Mouse (Mus musculus): ENCODE measurements at regions not wholly inside any gene's neighbourhood (a gene's known extent, or its start where the extent isn't known, plus 50 kb on each side); places are given as distances from the start of the nearest gene placed in this dataset.

DNA sequence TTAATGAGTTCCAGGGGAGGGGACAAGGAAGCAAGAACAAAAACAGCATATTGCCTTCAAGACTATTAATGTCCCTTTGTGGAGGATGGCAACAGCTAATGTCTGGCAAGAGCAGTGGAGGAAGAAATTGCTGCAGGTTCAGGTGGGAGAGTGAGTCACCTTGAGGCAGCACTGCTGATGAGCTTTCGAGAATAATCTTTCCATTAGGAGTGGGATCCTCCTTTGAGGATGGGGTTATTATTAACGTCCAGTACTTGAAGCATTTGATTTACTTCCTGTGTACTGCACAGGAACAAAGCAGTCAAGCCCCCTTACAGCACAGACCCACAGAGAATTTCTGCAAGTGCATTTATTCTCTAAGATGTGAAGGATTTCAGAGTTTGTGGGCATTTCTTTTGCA lies 671.2 kb upstream of the Stxbp6 start:
- 70% methylated on average over 2 of the region's 2 CpGs for WGBS

DNA sequence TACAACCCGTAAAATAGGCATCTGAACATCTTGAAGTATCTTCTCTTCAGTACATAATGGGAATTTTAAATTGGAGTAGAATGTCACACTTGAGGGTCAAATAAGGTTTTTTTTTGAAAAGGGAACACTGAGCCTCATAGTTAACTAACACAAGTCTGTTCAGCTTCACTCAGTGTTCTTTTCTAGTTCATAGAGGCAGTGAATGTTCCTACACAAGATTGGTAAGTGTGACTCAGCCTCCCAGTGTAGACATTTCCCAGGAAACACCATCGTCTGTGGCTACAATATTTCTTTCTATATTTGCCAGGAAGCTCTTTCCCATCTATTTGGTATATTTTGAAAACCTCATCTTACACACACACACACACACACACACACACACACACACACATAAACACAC lies 670.1 kb upstream of the Stxbp6 start:
- no peak overlapping the region for H3K4me3 ChIP-seq
- no peaks in the 10 kb centered on the region for H3K4me1 ChIP-seq
- no peaks in the 10 kb centered on the region for H3K36me3 ChIP-seq
- no peaks in the 10 kb centered on the region for H3K9me3 ChIP-seq (replicated peaks)
- 88% methylated on average over 2 of the region's 2 CpGs for WGBS
- DNase-seq (ENCODE audit: low spot score), result no peak
- no peaks in the 10 kb centered on the region for H3K27me3 ChIP-seq (ENCODE audit: low read depth, poor library complexity, severe bottlenecking)
- no peak overlapping the region for H3K27ac ChIP-seq (replicated peaks)

More for the DNA sequence above, 671.2 kb upstream of the Stxbp6 start:
- no peaks in the 10 kb centered on the region for H3K36me3 ChIP-seq
- H3K27me3 ChIP-seq (ENCODE audit: low read depth, poor library complexity, severe bottlenecking), result no peaks in the 10 kb centered on the region
- DNase-seq (ENCODE audit: low spot score), result no peak
- H3K27ac ChIP-seq (replicated peaks), result no peak overlapping the region
- H3K4me3 ChIP-seq, result no peak overlapping the region
- H3K4me1 ChIP-seq, result no peaks in the 10 kb centered on the region
- H3K9me3 ChIP-seq (replicated peaks), result no peaks in the 10 kb centered on the region

GRCm38 (mm10) chr12:45733661-45734060 lies 659.2 kb upstream of the Stxbp6 start:
- WGBS, result 80% methylated on average over 4 of the region's 4 CpGs
- Histone ChIP-seq H3K9me3 (replicated peaks) (no peaks in the 10 kb centered on the region), H3K4me1 (no peaks in the 10 kb centered on the region), H3K27ac (replicated peaks) (no peak overlapping the region), H3K4me3 (no peak overlapping the region), H3K36me3 (no peaks in the 10 kb centered on the region), H3K27me3 (ENCODE audit: low read depth, poor library complexity, severe bottlenecking) (no peaks in the 10 kb centered on the region)
- no peak for DNase-seq (ENCODE audit: low spot score)

DNA sequence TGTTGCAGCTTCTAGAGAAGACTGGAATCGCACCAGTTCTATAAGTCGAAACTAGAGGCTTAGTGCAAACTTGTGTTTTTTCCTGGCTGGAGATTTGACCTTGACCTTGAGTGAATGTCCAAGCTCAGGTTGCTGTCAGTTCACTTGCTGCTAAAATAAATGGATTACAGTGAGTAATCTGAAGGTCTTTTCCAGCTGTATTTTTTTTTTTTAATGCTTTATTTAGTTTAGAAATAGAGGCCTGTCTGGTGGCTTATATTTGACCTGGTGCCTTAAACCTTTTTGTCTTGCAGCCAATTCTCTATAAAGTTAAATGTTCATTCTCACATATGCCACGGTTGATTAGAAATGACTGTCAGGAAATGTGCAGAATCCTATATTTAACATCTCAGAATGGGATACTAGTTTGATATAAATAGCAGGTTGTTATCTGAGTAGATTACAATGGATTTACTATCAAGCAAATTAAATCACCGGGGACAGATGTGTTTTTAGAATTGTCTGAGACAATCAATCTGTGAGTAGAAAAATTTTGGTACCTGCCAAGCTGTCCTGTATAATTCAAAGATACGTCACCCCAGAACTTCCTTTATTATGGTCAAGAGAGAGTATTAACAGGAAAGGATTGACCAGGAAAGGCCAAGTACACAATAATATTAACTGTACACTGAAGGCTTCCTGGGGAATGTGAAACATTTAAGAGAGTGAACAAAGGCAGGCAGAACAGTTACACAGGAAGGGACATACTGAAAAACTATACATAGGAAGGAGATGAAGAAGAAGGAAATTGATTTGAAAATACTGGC lies 650.3 kb upstream of the Stxbp6 start:
- H3K9me3 ChIP-seq (replicated peaks), result no peaks in the 10 kb centered on the region
- no peaks in the 10 kb centered on the region for H3K27me3 ChIP-seq (ENCODE audit: low read depth, poor library complexity, severe bottlenecking)
- H3K4me3 ChIP-seq, result no peak overlapping the region
- no peak overlapping the region for H3K27ac ChIP-seq (replicated peaks)
- H3K36me3 ChIP-seq, result no peaks in the 10 kb centered on the region
- no peaks in the 10 kb centered on the region for H3K4me1 ChIP-seq
- 88% methylated on average over 5 of the region's 5 CpGs for WGBS
- no peak for DNase-seq (ENCODE audit: low spot score)

DNA sequence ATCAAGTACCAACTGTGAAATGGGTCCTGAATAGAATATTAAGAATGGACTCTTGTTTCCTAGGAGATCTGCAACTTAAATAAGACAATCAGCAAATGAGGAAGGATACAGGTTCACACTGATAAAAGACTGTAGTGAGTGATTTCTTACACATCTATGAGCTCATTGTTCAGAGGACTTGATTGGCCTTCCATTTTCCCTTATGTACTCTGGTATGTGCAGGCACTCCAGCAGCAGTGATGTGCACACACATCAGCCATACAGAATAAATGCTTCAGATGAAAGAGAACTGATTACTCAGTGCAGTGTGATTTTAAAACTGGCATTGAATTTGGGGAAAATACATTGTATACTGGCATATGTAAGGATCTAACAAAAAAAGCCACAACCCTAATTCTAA lies 636.8 kb upstream of the Stxbp6 start:
- DNase-seq (ENCODE audit: low spot score), result no peak
- Histone ChIP-seq H3K27me3 (ENCODE audit: low read depth, poor library complexity, severe bottlenecking) (no peaks in the 10 kb centered on the region), H3K4me3 (no peak overlapping the region), H3K4me1 (no peaks in the 10 kb centered on the region), H3K36me3 (no peaks in the 10 kb centered on the region), H3K27ac (replicated peaks) (no peak overlapping the region), H3K9me3 (replicated peaks) (no peaks in the 10 kb centered on the region)

GRCm38 (mm10) chr12:45710766-45711165 lies 636.3 kb upstream of the Stxbp6 start:
- no peak overlapping the region for H3K27ac ChIP-seq (replicated peaks)
- H3K36me3 ChIP-seq, result no peaks in the 10 kb centered on the region
- WGBS, result 84% methylated on average over 1 of the region's 1 CpGs
- no peak overlapping the region for H3K4me3 ChIP-seq
- H3K4me1 ChIP-seq, result no peaks in the 10 kb centered on the region
- H3K27me3 ChIP-seq (ENCODE audit: low read depth, poor library complexity, severe bottlenecking), result no peaks in the 10 kb centered on the region
- no peaks in the 10 kb centered on the region for H3K9me3 ChIP-seq (replicated peaks)
- no peak for DNase-seq (ENCODE audit: low spot score)

- no peak overlapping the region for H3K27ac ChIP-seq (replicated peaks)
- DNase-seq (ENCODE audit: low spot score), result no peak
- H3K27me3 ChIP-seq (ENCODE audit: low read depth, poor library complexity, severe bottlenecking), result no peaks in the 10 kb centered on the region
- H3K9me3 ChIP-seq (replicated peaks), result no peaks in the 10 kb centered on the region
- no peaks in the 10 kb centered on the region for H3K4me1 ChIP-seq
- WGBS, result 91% methylated on average over 1 of the region's 1 CpGs
- H3K4me3 ChIP-seq, result no peak overlapping the region
- no peaks in the 10 kb centered on the region for H3K36me3 ChIP-seq
Observed at GRCm38 (mm10) chr12:45689291-45689690, 614.8 kb upstream of the Stxbp6 start.

DNA sequence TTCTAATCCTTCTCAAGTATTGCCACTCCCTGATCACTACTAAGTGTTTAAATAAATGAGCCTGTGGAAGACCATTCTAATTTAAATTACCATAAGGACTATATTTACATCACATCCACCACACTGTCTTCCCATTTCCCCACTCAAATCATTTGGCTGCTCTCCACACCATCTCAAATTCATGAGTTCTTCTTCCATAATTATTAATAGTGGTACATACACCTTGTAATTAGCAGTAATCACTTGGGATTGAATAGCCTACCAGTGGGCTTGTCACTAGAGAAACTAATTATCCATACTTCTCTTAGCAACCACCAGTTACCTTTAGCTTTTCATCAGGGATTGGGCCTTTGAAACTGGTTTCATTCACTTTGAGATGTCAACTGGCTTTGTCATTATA lies 612.3 kb upstream of the Stxbp6 start:
- H3K9me3 ChIP-seq (replicated peaks), result no peaks in the 10 kb centered on the region
- H3K4me1 ChIP-seq, result no peaks in the 10 kb centered on the region; the same call in 1 of the 2 replicates
- DNase-seq (ENCODE audit: low spot score), result no peak
- H3K4me3 ChIP-seq, result no peak overlapping the region
- H3K27ac ChIP-seq (replicated peaks), result no peak overlapping the region
- no peaks in the 10 kb centered on the region for H3K36me3 ChIP-seq
- H3K27me3 ChIP-seq (ENCODE audit: low read depth, poor library complexity, severe bottlenecking), result no peaks in the 10 kb centered on the region

- DNase-seq (ENCODE audit: low spot score), result no peak
- H3K36me3 ChIP-seq, result no peaks in the 10 kb centered on the region
- peaks cover 8% of the 10 kb centered on the region; the same call in 1 of the 2 replicates for H3K4me1 ChIP-seq
- H3K27ac ChIP-seq (replicated peaks), result no peak overlapping the region
- H3K27me3 ChIP-seq (ENCODE audit: low read depth, poor library complexity, severe bottlenecking), result no peaks in the 10 kb centered on the region
- no peak overlapping the region for H3K4me3 ChIP-seq
- no peaks in the 10 kb centered on the region for H3K9me3 ChIP-seq (replicated peaks)
- 65% methylated on average over 3 of the region's 3 CpGs for WGBS
Observed at GRCm38 (mm10) chr12:45672361-45672760, 597.9 kb upstream of the Stxbp6 start.

DNA sequence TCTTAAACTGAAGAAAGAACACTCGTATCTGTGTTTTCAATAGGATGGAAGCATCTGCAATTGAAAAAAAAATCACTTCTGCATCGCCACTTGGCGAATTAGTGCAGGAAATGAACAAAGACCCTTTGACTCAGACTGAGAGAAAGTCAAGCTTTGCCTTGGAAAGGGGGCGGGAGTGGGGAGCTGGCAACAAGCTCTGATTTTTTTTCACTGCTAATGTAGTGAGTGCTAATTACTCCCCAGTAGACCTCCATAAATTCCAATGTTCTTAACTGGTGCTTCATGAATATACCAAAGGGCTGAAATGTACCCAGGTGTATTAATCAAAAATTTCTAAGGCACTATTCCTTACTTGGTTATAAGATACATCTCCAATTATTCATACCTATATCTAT lies 597.0 kb upstream of the Stxbp6 start:
- Histone ChIP-seq H3K27ac (replicated peaks) (no peak overlapping the region), H3K4me1 (peaks cover 8% of the 10 kb centered on the region; the same call in 1 of the 2 replicates), H3K36me3 (no peaks in the 10 kb centered on the region), H3K4me3 (no peak overlapping the region), H3K9me3 (replicated peaks) (no peaks in the 10 kb centered on the region), H3K27me3 (ENCODE audit: low read depth, poor library complexity, severe bottlenecking) (no peaks in the 10 kb centered on the region)
- DNase-seq (ENCODE audit: low spot score), result no peak
- 70% methylated on average over 4 of the region's 4 CpGs for WGBS

GRCm38 (mm10) chr12:45670874-45671553 lies 596.5 kb upstream of the Stxbp6 start:
- no peak for DNase-seq (ENCODE audit: low spot score)
- H3K9me3 ChIP-seq (replicated peaks), result no peaks in the 10 kb centered on the region
- no peak overlapping the region for H3K4me3 ChIP-seq
- H3K4me1 ChIP-seq, result peaks cover 8% of the 10 kb centered on the region; the same call in 1 of the 2 replicates
- no peaks in the 10 kb centered on the region for H3K36me3 ChIP-seq
- H3K27me3 ChIP-seq (ENCODE audit: low read depth, poor library complexity, severe bottlenecking), result no peaks in the 10 kb centered on the region
- 0 out of 2 replicates have a peak overlapping the region, but pooled peaks have one; percentile 20 for H3K27ac ChIP-seq (replicated peaks)
- WGBS, result 83% methylated on average over 13 of the region's 13 CpGs

- no peak for DNase-seq (ENCODE audit: low spot score)
- Histone ChIP-seq H3K4me1 (peaks cover 8% of the 10 kb centered on the region; the same call in 1 of the 2 replicates), H3K36me3 (no peaks in the 10 kb centered on the region), H3K27ac (replicated peaks) (0 out of 2 replicates have a peak overlapping the region, but pooled peaks have one; percentile 20), H3K4me3 (no peak overlapping the region), H3K9me3 (replicated peaks) (no peaks in the 10 kb centered on the region), H3K27me3 (ENCODE audit: low read depth, poor library complexity, severe bottlenecking) (no peaks in the 10 kb centered on the region)
- 81% methylated on average over 6 of the region's 6 CpGs for WGBS
Observed at GRCm38 (mm10) chr12:45670246-45670873, 595.9 kb upstream of the Stxbp6 start.

DNA sequence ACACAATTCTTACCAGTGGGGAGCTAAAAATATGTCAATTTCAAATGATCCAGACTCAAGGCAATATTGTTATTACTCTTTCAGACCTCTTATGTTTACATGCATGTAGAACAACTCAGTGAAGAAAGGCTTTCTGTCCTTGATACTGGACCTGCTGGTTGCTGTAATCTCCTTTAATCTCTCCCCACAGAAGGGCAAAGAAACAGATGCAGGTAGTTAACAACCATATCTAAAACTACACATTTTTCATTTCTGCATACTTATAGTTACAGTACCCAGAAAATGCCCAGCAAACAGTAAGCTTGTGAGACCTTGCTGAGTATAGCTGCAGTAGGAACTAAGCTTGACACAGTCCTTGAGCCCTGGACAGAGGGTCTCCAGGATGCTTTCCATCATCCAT lies 585.1 kb upstream of the Stxbp6 start:
- H3K36me3 ChIP-seq, result no peaks in the 10 kb centered on the region
- H3K27me3 ChIP-seq (ENCODE audit: low read depth, poor library complexity, severe bottlenecking), result no peaks in the 10 kb centered on the region
- H3K4me1 ChIP-seq, result no peaks in the 10 kb centered on the region
- no peak overlapping the region for H3K27ac ChIP-seq (replicated peaks)
- no peak overlapping the region for H3K4me3 ChIP-seq
- no peaks in the 10 kb centered on the region for H3K9me3 ChIP-seq (replicated peaks)
- DNase-seq (ENCODE audit: low spot score), result no peak
